In genomic region chr17:80175386-80175739, GRCm38 (mm10) we compare ENCODE assay signal across 21 mouse cellular contexts. TPM values are rescaled to one million over a fixed set of nuclear protein-coding genes. Genes with fewer than 3 reads are reported as not detected.
A peak's percentile ranks its signal among the peaks of the same experiment; 100 is the strongest.
DNase-seq lines count a peak whose midpoint lies in the region; ATAC-seq lines count a peak whose summit lies in the region.
"Had no signal": no experiment of that assay in that cellular context is flagged by ENCODE, and none has a peak within 500 bp of the region (broad histone marks: within the 10 kb centered on the region; RNA-seq: fewer than 3 reads in every experiment).

No protein-coding gene starts in this region.

- peak; percentile 69 for ATAC-seq in activated CD4-positive, CD25-positive, alpha-beta regulatory T cell, adult 4 months
- ATAC-seq in megakaryocyte progenitor cell, adult 5-6 weeks (replicated peaks; ENCODE audit: poor library complexity), result 0 out of 2 replicates have a peak, but pooled peaks have one; percentile 1
- ATAC-seq: forebrain, embryonic 15.5 days; midbrain, embryonic 16.5 days; Patski had no signal

- DNase-seq in spleen, postnatal 36 days (ENCODE audit: low spot score in 2 of 2), result peak; percentile 13 to 25
- no peak for DNase-seq in spleen, adult 18-20 months
- peak; percentile 80 for DNase-seq in CD4-positive helper T cell, adult 2 months (ENCODE audit: low read depth, low spot score)
- no peak for DNase-seq in Muller cell, postnatal 12 days (ENCODE audit: inconsistent ontology term)
- no peak for DNase-seq in testis, postnatal 10 days (ENCODE audit: low spot score)
- no peak for DNase-seq in urinary bladder, postnatal 36 days (ENCODE audit: low spot score in 2 of 2)
- DNase-seq: adrenal gland, postnatal 10 days; cerebellum, adult 2 months; cerebellum, postnatal 25 days; kidney, adult 2 months; left cerebral cortex, postnatal 4 days; right cerebral cortex, adult 18-20 months; right cerebral cortex, postnatal 4 days had no signal

RNA-seq across cellular contexts. Expression of gene Srsf7, which starts 31.7 kb away (rescaled TPM):
- 100 to 1,000 TPM; 467 to 529 TPM for polyA plus RNA-seq in activated CD4-positive, CD25-positive, alpha-beta regulatory T cell, adult 4 months (2017; shearing (Covaris generic))
- 538 and 545 TPM in 2 replicates for total RNA-seq in megakaryocyte progenitor cell, adult 5-6 weeks (2015)
- 490 and 575 TPM in 2 replicates for total RNA-seq in megakaryocyte progenitor cell, adult 5-6 weeks (2017)

RNA-seq across cellular contexts. Expression of gene Ttc39d, which starts 31.9 kb away (rescaled TPM):
- not detected for polyA plus RNA-seq in activated CD4-positive, CD25-positive, alpha-beta regulatory T cell, adult 4 months (2017; shearing (Covaris generic))
- total RNA-seq in megakaryocyte progenitor cell, adult 5-6 weeks (2015), result not detected in 2 replicates
- not detected in 2 replicates for total RNA-seq in megakaryocyte progenitor cell, adult 5-6 weeks (2017)
- total RNA-seq: adrenal gland, postnatal 10 days had no signal
- polyA plus RNA-seq: forebrain, embryonic 15.5 days; heart, embryonic 10.5 days; hindbrain, embryonic 11.5 days; liver, embryonic 15.5 days had no signal

RNA-seq across cellular contexts. Expression of gene Galm, which starts 48.1 kb away (rescaled TPM):
- 10 to 100 TPM; 33.3 to 40.7 TPM for polyA plus RNA-seq in activated CD4-positive, CD25-positive, alpha-beta regulatory T cell, adult 4 months (2017; shearing (Covaris generic))
- 5.9 and 7.6 TPM in 2 replicates for total RNA-seq in megakaryocyte progenitor cell, adult 5-6 weeks (2015)
- total RNA-seq in megakaryocyte progenitor cell, adult 5-6 weeks (2017), result 4.5 and 6.7 TPM in 2 replicates

RNA-seq across cellular contexts. Expression of gene Gemin6, which starts 48.9 kb away (rescaled TPM):
- 10 to 100 TPM; 14.7 to 14.9 TPM for polyA plus RNA-seq in activated CD4-positive, CD25-positive, alpha-beta regulatory T cell, adult 4 months (2017; shearing (Covaris generic))
- total RNA-seq in megakaryocyte progenitor cell, adult 5-6 weeks (2015), result 44.5 and 47.4 TPM in 2 replicates
- 44.8 and 51.5 TPM in 2 replicates for total RNA-seq in megakaryocyte progenitor cell, adult 5-6 weeks (2017)

Comparison
In these comparisons a context has a peak if more than half of its experiments do, and no peak if none do; other contexts are left out.
1. DNase-seq: peak in spleen, postnatal 36 days (2 of 2) and CD4-positive helper T cell, adult 2 months (single experiment); none in spleen, adult 18-20 months (0 of 2), Muller cell, postnatal 12 days (single experiment), testis, postnatal 10 days (single experiment) and urinary bladder, postnatal 36 days (0 of 2).